In genomic region chr15:31752632-31753031, GRCm38 (mm10) we compare ENCODE assay signal across 29 mouse cellular contexts.
DNase-seq lines count a peak whose midpoint lies in the region; ATAC-seq lines count a peak whose summit lies in the region.
"Had no signal": no experiment of that assay in that cellular context is flagged by ENCODE, and none has a peak within 500 bp of the region (broad histone marks: within the 10 kb centered on the region; RNA-seq: fewer than 3 reads in every experiment).

No protein-coding gene starts in this region.

- H3K36me3 ChIP-seq in hindbrain, embryonic 15.5 days, result no peaks in the 10 kb centered on the region
- no peaks in the 10 kb centered on the region for H3K36me3 ChIP-seq in hindbrain, embryonic 16.5 days (ENCODE audit: control insufficient read depth, insufficient read depth, low read length)
- H3K36me3 ChIP-seq in forebrain, embryonic 12.5 days (replicated peaks), result no peaks in the 10 kb centered on the region
- H3K36me3 ChIP-seq in forebrain, embryonic 15.5 days, result no peaks in the 10 kb centered on the region
- no peaks in the 10 kb centered on the region for H3K36me3 ChIP-seq in midbrain, embryonic 15.5 days (replicated peaks)
- H3K36me3 ChIP-seq: embryonic facial prominence, embryonic 10.5 days; embryonic facial prominence, embryonic 15.5 days; heart, embryonic 12.5 days; limb, embryonic 12.5 days; liver, embryonic 15.5 days; neural tube, embryonic 12.5 days had no signal

- no peaks in the 10 kb centered on the region for H3K27me3 ChIP-seq in hindbrain, embryonic 15.5 days
- H3K27me3 ChIP-seq in hindbrain, embryonic 16.5 days (replicated peaks; ENCODE audit: control insufficient read depth, insufficient read depth, low read length), result no peaks in the 10 kb centered on the region
- H3K27me3 ChIP-seq in forebrain, embryonic 12.5 days, result no peaks in the 10 kb centered on the region
- H3K27me3 ChIP-seq in forebrain, embryonic 15.5 days, result no peaks in the 10 kb centered on the region
- no peaks in the 10 kb centered on the region for H3K27me3 ChIP-seq in midbrain, embryonic 15.5 days (replicated peaks)
- H3K27me3 ChIP-seq: embryonic facial prominence, embryonic 15.5 days; heart, embryonic 12.5 days; limb, embryonic 12.5 days; liver, embryonic 15.5 days; neural tube, embryonic 12.5 days had no signal

- no peak for DNase-seq in layer of hippocampus, adult 9-11 months
- DNase-seq: adrenal gland, adult 2 months; adrenal gland, postnatal 36 days; B cell, adult 2 months; cerebellum, adult 8-10 months; cerebellum, postnatal 25 days; gastrocnemius, adult 2 months; gastrocnemius, postnatal 36 days; heart, adult 2 months; heart, postnatal 4 days; kidney, postnatal 14 days; lung, embryonic 14.5 days; lung, postnatal 14 days; thymus, postnatal 4 days had no signal

- 45% methylated on average over 2 of the region's 2 CpGs for WGBS in hindbrain, embryonic 15.5 days
- 44% methylated on average over 2 of the region's 2 CpGs for WGBS in hindbrain, embryonic 16.5 days
- whole genome bisulfite sequencing in forebrain, embryonic 12.5 days, result 15% methylated on average over 2 of the region's 2 CpGs
- 8% methylated on average over 2 of the region's 2 CpGs for WGBS in forebrain, embryonic 15.5 days
- 25% methylated on average over 2 of the region's 2 CpGs for WGBS in midbrain, embryonic 15.5 days

- no peak overlapping the region for H3K27ac ChIP-seq in hindbrain, embryonic 15.5 days (replicated peaks)
- no peak overlapping the region for H3K27ac ChIP-seq in hindbrain, embryonic 16.5 days (ENCODE audit: low read depth, low read length)
- H3K27ac ChIP-seq in forebrain, embryonic 12.5 days, result no peak overlapping the region
- no peak overlapping the region for H3K27ac ChIP-seq in forebrain, embryonic 15.5 days (replicated peaks)
- H3K27ac ChIP-seq in midbrain, embryonic 15.5 days, result no peak overlapping the region
- H3K27ac ChIP-seq: embryonic facial prominence, embryonic 10.5 days; embryonic facial prominence, embryonic 15.5 days; gastrocnemius, adult 2 months; heart, adult 2 months; left cerebral cortex, adult 2 months; limb, embryonic 12.5 days; liver, embryonic 15.5 days; neural tube, embryonic 12.5 days had no signal

- ATAC-seq in hindbrain, embryonic 15.5 days (ENCODE audit: low FRiP score, low read depth), result peak; percentile 34; the same call in 1 of the 2 replicates
- ATAC-seq in hindbrain, embryonic 16.5 days, result no peak; the same call in 1 of the 2 replicates
- ATAC-seq in forebrain, embryonic 12.5 days (ENCODE audit: low FRiP score), result peak; percentile 44; the same call in 1 of the 2 replicates
- ATAC-seq in forebrain, embryonic 15.5 days (replicated peaks), result 0 out of 2 replicates have a peak, but pooled peaks have one; percentile 29
- ATAC-seq in midbrain, embryonic 15.5 days (replicated peaks), result peak; percentile 25; the same call in 1 of the 2 replicates
- ATAC-seq: activated CD4-positive, CD25-positive, alpha-beta regulatory T cell, adult 4 months; intestine, postnatal 0 days had no signal

- H3K9ac ChIP-seq in hindbrain, embryonic 15.5 days, result no peak overlapping the region
- no peak overlapping the region for H3K9ac ChIP-seq in hindbrain, embryonic 16.5 days (ENCODE audit: low read depth, low read length)
- H3K9ac ChIP-seq in forebrain, embryonic 12.5 days, result no peak overlapping the region
- no peak overlapping the region for H3K9ac ChIP-seq in forebrain, embryonic 15.5 days (replicated peaks)
- no peak overlapping the region for H3K9ac ChIP-seq in midbrain, embryonic 15.5 days
- H3K9ac ChIP-seq: embryonic facial prominence, embryonic 15.5 days; heart, embryonic 12.5 days; limb, embryonic 12.5 days; liver, embryonic 15.5 days; lung, embryonic 14.5 days; neural tube, embryonic 12.5 days had no signal

- no peaks in the 10 kb centered on the region for H3K9me3 ChIP-seq in hindbrain, embryonic 15.5 days
- no peaks in the 10 kb centered on the region for H3K9me3 ChIP-seq in hindbrain, embryonic 16.5 days (ENCODE audit: control insufficient read depth, low read length)
- no peaks in the 10 kb centered on the region for H3K9me3 ChIP-seq in forebrain, embryonic 12.5 days
- no peaks in the 10 kb centered on the region for H3K9me3 ChIP-seq in forebrain, embryonic 15.5 days
- H3K9me3 ChIP-seq in midbrain, embryonic 15.5 days, result no peaks in the 10 kb centered on the region
- H3K9me3 ChIP-seq: embryonic facial prominence, embryonic 10.5 days; embryonic facial prominence, embryonic 15.5 days; heart, embryonic 12.5 days; limb, embryonic 12.5 days; liver, embryonic 15.5 days; neural tube, embryonic 12.5 days had no signal

- H3K4me1 ChIP-seq in hindbrain, embryonic 15.5 days (replicated peaks), result peaks cover 9% of the 10 kb centered on the region
- peaks cover 3% of the 10 kb centered on the region for H3K4me1 ChIP-seq in hindbrain, embryonic 16.5 days (ENCODE audit: control insufficient read depth, insufficient read depth, low read depth, low read length)
- peaks cover 19% of the 10 kb centered on the region for H3K4me1 ChIP-seq in forebrain, embryonic 12.5 days
- peaks cover 10% of the 10 kb centered on the region for H3K4me1 ChIP-seq in forebrain, embryonic 15.5 days
- peaks cover 7% of the 10 kb centered on the region; the same call in 1 of the 2 replicates for H3K4me1 ChIP-seq in midbrain, embryonic 15.5 days
- H3K4me1 ChIP-seq: embryonic facial prominence, embryonic 15.5 days; heart, embryonic 12.5 days; limb, embryonic 12.5 days; liver, embryonic 15.5 days; neural tube, embryonic 12.5 days had no signal

- H3K4me3 ChIP-seq in hindbrain, embryonic 15.5 days, result no peak overlapping the region
- no peak overlapping the region for H3K4me3 ChIP-seq in hindbrain, embryonic 16.5 days (ENCODE audit: low read length)
- H3K4me3 ChIP-seq in forebrain, embryonic 12.5 days (replicated peaks), result no peak overlapping the region
- no peak overlapping the region for H3K4me3 ChIP-seq in forebrain, embryonic 15.5 days
- no peak overlapping the region for H3K4me3 ChIP-seq in midbrain, embryonic 15.5 days
- H3K4me3 ChIP-seq: embryonic facial prominence, embryonic 10.5 days; embryonic facial prominence, embryonic 15.5 days; gastrocnemius, adult 2 months; heart, adult 2 months; heart, embryonic 12.5 days; left cerebral cortex, adult 2 months; limb, embryonic 12.5 days; liver, embryonic 15.5 days; myocyte; neural tube, embryonic 12.5 days had no signal

- no peak overlapping the region for H3K4me2 ChIP-seq in hindbrain, embryonic 15.5 days
- H3K4me2 ChIP-seq in hindbrain, embryonic 16.5 days (ENCODE audit: low read length), result no peak overlapping the region
- H3K4me2 ChIP-seq in forebrain, embryonic 12.5 days, result no peak overlapping the region
- H3K4me2 ChIP-seq in forebrain, embryonic 15.5 days (replicated peaks), result no peak overlapping the region
- no peak overlapping the region for H3K4me2 ChIP-seq in midbrain, embryonic 15.5 days
- H3K4me2 ChIP-seq: embryonic facial prominence, embryonic 15.5 days; heart, embryonic 12.5 days; limb, embryonic 12.5 days; liver, embryonic 15.5 days; lung, embryonic 14.5 days; neural tube, embryonic 12.5 days had no signal
